Mouse (Mus musculus): ENCODE measurements at regions not wholly inside any gene's neighbourhood (a gene's known extent, or its start where the extent isn't known, plus 50 kb on each side); places are given as distances from the start of the nearest gene placed in this dataset.

GRCm38 (mm10) chr4:81762592-81763229 lies 320.1 kb upstream of the Mpdz start:
- H3K9ac ChIP-seq (ENCODE audit: low read length), result peak overlapping the region; percentile 38; the same call in 1 of the 2 replicates
- ATAC-seq (replicated peaks; ENCODE audit: extremely low read depth, insufficient read depth, low FRiP score), result no peak
- H3K4me2 ChIP-seq (ENCODE audit: low read depth, low read length), result no peak overlapping the region
- H3K27me3 ChIP-seq (ENCODE audit: control insufficient read depth, insufficient read depth, low read length), result no peaks in the 10 kb centered on the region
- WGBS, result 46% methylated on average over 11 of the region's 11 CpGs
- H3K4me1 ChIP-seq (ENCODE audit: control insufficient read depth, insufficient read depth, low read length), result peaks cover 18% of the 10 kb centered on the region
- H3K4me3 ChIP-seq (ENCODE audit: low read length), result no peak overlapping the region
- no peaks in the 10 kb centered on the region for H3K9me3 ChIP-seq (replicated peaks; ENCODE audit: control insufficient read depth, low read length)
- H3K36me3 ChIP-seq (ENCODE audit: control insufficient read depth, insufficient read depth), result no peaks in the 10 kb centered on the region
- no peak overlapping the region for H3K27ac ChIP-seq (ENCODE audit: low read length)

- Histone ChIP-seq H3K4me3 (ENCODE audit: low read length) (no peak overlapping the region), H3K4me1 (ENCODE audit: control insufficient read depth, insufficient read depth, low read length) (peaks cover 4% of the 10 kb centered on the region; the same call in 1 of the 2 replicates), H3K9ac (ENCODE audit: low read length) (no peak overlapping the region), H3K4me2 (ENCODE audit: low read depth, low read length) (no peak overlapping the region), H3K27me3 (ENCODE audit: control insufficient read depth, insufficient read depth, low read length) (no peaks in the 10 kb centered on the region), H3K9me3 (replicated peaks; ENCODE audit: control insufficient read depth, low read length) (no peaks in the 10 kb centered on the region), H3K36me3 (ENCODE audit: control insufficient read depth, insufficient read depth) (no peaks in the 10 kb centered on the region), H3K27ac (ENCODE audit: low read length) (no peak overlapping the region)
- WGBS, result 24% methylated on average over 1 of the region's 1 CpGs
- no peak for ATAC-seq (replicated peaks; ENCODE audit: extremely low read depth, insufficient read depth, low FRiP score)
These were observed 315.3 kb upstream of the Mpdz start for GRCm38 (mm10) chr4:81757905-81758304.

- Histone ChIP-seq H3K4me3 (ENCODE audit: low read length) (no peak overlapping the region), H3K9me3 (replicated peaks; ENCODE audit: control insufficient read depth, low read length) (no peaks in the 10 kb centered on the region), H3K4me1 (ENCODE audit: control insufficient read depth, insufficient read depth, low read length) (peaks cover 14% of the 10 kb centered on the region), H3K36me3 (ENCODE audit: control insufficient read depth, insufficient read depth) (no peaks in the 10 kb centered on the region), H3K27ac (ENCODE audit: low read length) (peak overlapping the region; percentile 81), H3K27me3 (ENCODE audit: control insufficient read depth, insufficient read depth, low read length) (no peaks in the 10 kb centered on the region), H3K9ac (ENCODE audit: low read length) (no peak overlapping the region), H3K4me2 (ENCODE audit: low read depth, low read length) (peak overlapping the region; percentile 31)
- WGBS, result 29% methylated on average over 18 of the region's 18 CpGs
- ATAC-seq (replicated peaks; ENCODE audit: extremely low read depth, insufficient read depth, low FRiP score), result peak; percentile 60
These were observed 302.3 kb upstream of the Mpdz start for GRCm38 (mm10) chr4:81744629-81745509.

DNA sequence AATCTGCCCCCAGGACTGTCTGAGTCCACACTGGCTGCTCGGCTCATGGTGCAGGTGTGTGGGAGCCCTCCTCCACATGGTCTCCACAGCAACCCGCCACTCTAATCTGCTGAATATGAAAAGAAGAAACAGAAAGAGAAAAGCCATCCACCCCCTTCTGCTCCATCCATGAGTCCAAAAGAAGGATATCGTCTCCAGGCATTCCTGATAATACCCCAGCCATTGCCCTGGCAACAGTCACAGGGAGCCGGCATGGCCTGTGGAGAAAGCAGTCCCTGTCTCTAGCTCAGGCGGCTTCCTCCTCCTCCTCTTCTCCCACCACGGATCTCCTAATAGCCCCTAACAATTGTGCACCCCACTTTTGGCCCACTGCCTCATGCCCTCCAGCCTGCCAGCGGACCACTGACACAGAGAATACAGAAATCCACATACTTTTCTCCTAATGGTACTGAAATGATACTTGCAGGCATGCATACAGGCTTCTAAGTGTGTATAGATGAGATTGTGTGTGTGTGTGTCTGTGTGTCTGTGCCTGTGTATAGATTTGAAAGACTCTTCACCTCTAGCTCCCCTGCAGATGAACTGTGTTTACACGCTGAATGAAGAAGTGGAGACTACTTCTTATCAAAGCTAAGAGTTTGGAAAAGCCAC lies 301.5 kb upstream of the Mpdz start:
- H3K9me3 ChIP-seq (replicated peaks; ENCODE audit: control insufficient read depth, low read length), result no peaks in the 10 kb centered on the region
- 40% methylated on average over 8 of the region's 8 CpGs for WGBS
- no peaks in the 10 kb centered on the region for H3K36me3 ChIP-seq (ENCODE audit: control insufficient read depth, insufficient read depth)
- ATAC-seq (replicated peaks; ENCODE audit: extremely low read depth, insufficient read depth, low FRiP score), result peak; percentile 55; the same call in 1 of the 2 replicates
- no peak overlapping the region for H3K4me3 ChIP-seq (ENCODE audit: low read length)
- H3K4me2 ChIP-seq (ENCODE audit: low read depth, low read length), result 0 out of 2 replicates have a peak overlapping the region, but pooled peaks have one; percentile 18
- no peaks in the 10 kb centered on the region for H3K27me3 ChIP-seq (ENCODE audit: control insufficient read depth, insufficient read depth, low read length)
- H3K27ac ChIP-seq (ENCODE audit: low read length), result peak overlapping the region; percentile 81
- 0 out of 2 replicates have a peak overlapping the region, but pooled peaks have one; percentile 11 for H3K9ac ChIP-seq (ENCODE audit: low read length)
- peaks cover 14% of the 10 kb centered on the region for H3K4me1 ChIP-seq (ENCODE audit: control insufficient read depth, insufficient read depth, low read length)

DNA sequence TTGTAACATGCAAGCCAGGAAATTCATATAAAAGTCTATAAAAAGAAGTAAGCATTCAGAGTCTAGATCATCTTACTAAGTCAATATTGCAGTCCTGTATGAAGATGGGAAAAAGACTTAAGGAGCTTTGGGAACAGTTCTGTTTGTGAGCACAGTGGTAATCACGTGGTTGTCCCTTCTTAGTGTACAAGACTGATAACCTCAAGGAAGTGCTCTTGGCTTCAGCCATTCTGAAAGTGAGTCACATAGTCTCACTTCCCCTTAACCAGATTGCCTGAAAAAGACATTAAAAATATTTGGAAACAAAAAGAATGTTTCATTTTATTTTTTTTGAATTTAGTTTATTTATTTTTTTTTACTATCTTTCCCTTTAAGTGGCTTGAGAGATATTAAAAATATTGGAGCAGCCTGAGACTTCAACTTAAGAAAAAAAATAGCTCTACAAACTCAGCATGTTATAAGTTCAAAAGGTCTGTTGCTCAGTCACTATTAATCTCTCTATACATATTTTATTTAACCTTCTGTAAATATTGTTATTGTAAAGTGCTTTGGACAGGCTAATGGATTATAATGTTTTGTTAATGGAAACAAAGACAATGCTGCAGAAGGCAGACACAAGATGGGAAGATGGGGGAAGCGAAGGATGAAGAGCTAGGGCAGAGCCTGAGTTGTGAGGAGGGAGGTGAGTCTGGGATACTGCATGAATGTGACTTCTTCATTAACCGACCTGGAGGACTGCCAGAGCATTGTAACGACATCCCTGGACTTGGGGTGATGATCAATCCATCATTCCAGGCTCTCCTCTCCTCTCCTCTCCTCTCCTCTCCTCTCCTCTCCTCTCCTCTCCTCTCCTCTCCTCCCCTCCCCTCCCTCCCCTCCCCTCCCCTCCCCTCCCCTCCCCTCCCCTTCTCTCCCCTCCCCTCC lies 300.2 kb upstream of the Mpdz start:
- peaks cover 14% of the 10 kb centered on the region for H3K4me1 ChIP-seq (ENCODE audit: control insufficient read depth, insufficient read depth, low read length)
- no peaks in the 10 kb centered on the region for H3K27me3 ChIP-seq (ENCODE audit: control insufficient read depth, insufficient read depth, low read length)
- H3K4me3 ChIP-seq (ENCODE audit: low read length), result no peak overlapping the region
- ATAC-seq (replicated peaks; ENCODE audit: extremely low read depth, insufficient read depth, low FRiP score), result no peak; the same call in 1 of the 2 replicates
- 0 out of 2 replicates have a peak overlapping the region, but pooled peaks have one; percentile 39 for H3K27ac ChIP-seq (ENCODE audit: low read length)
- no peaks in the 10 kb centered on the region for H3K36me3 ChIP-seq (ENCODE audit: control insufficient read depth, insufficient read depth)
- H3K9me3 ChIP-seq (replicated peaks; ENCODE audit: control insufficient read depth, low read length), result no peaks in the 10 kb centered on the region
- 47% methylated on average over 4 of the region's 4 CpGs for WGBS
- no peak overlapping the region for H3K9ac ChIP-seq (ENCODE audit: low read length)
- H3K4me2 ChIP-seq (ENCODE audit: low read depth, low read length), result no peak overlapping the region

- no peak overlapping the region for H3K4me2 ChIP-seq (ENCODE audit: low read depth, low read length)
- no peak overlapping the region for H3K9ac ChIP-seq (ENCODE audit: low read length)
- H3K27me3 ChIP-seq (ENCODE audit: control insufficient read depth, insufficient read depth, low read length), result no peaks in the 10 kb centered on the region
- WGBS, result 94% methylated on average over 2 of the region's 2 CpGs
- ATAC-seq (replicated peaks; ENCODE audit: extremely low read depth, insufficient read depth, low FRiP score), result no peak
- H3K27ac ChIP-seq (ENCODE audit: low read length), result no peak overlapping the region
- peaks cover 2% of the 10 kb centered on the region; the same call in 1 of the 2 replicates for H3K4me1 ChIP-seq (ENCODE audit: control insufficient read depth, insufficient read depth, low read length)
- no peaks in the 10 kb centered on the region for H3K9me3 ChIP-seq (replicated peaks; ENCODE audit: control insufficient read depth, low read length)
- H3K4me3 ChIP-seq (ENCODE audit: low read length), result no peak overlapping the region
- H3K36me3 ChIP-seq (ENCODE audit: control insufficient read depth, insufficient read depth), result no peaks in the 10 kb centered on the region
These were observed 291.8 kb upstream of the Mpdz start for GRCm38 (mm10) chr4:81734391-81734790.

- Histone ChIP-seq H3K4me2 (ENCODE audit: low read depth, low read length) (no peak overlapping the region), H3K4me1 (ENCODE audit: control insufficient read depth, insufficient read depth, low read length) (peaks cover 14% of the 10 kb centered on the region), H3K9me3 (replicated peaks; ENCODE audit: control insufficient read depth, low read length) (no peaks in the 10 kb centered on the region), H3K36me3 (ENCODE audit: control insufficient read depth, insufficient read depth) (no peaks in the 10 kb centered on the region), H3K4me3 (ENCODE audit: low read length) (no peak overlapping the region), H3K27me3 (ENCODE audit: control insufficient read depth, insufficient read depth, low read length) (no peaks in the 10 kb centered on the region), H3K27ac (ENCODE audit: low read length) (no peak overlapping the region), H3K9ac (ENCODE audit: low read length) (no peak overlapping the region)
- 84% methylated on average over 2 of the region's 2 CpGs for WGBS
- ATAC-seq (replicated peaks; ENCODE audit: extremely low read depth, insufficient read depth, low FRiP score), result no peak
These were observed 287.8 kb upstream of the Mpdz start for GRCm38 (mm10) chr4:81730386-81730785.

- Histone ChIP-seq H3K9ac (ENCODE audit: low read length) (no peak overlapping the region), H3K9me3 (replicated peaks; ENCODE audit: control insufficient read depth, low read length) (peaks cover 3% of the 10 kb centered on the region; the same call in 1 of the 2 replicates), H3K4me1 (ENCODE audit: control insufficient read depth, insufficient read depth, low read length) (peaks cover 14% of the 10 kb centered on the region), H3K4me2 (ENCODE audit: low read depth, low read length) (no peak overlapping the region), H3K4me3 (ENCODE audit: low read length) (no peak overlapping the region), H3K27me3 (ENCODE audit: control insufficient read depth, insufficient read depth, low read length) (no peaks in the 10 kb centered on the region), H3K36me3 (ENCODE audit: control insufficient read depth, insufficient read depth) (no peaks in the 10 kb centered on the region), H3K27ac (ENCODE audit: low read length) (no peak overlapping the region)
- ATAC-seq (replicated peaks; ENCODE audit: extremely low read depth, insufficient read depth, low FRiP score), result no peak
- 31% methylated on average over 3 of the region's 3 CpGs for WGBS
These were observed 286.3 kb upstream of the Mpdz start for GRCm38 (mm10) chr4:81728961-81729360.
